Mouse (Mus musculus) A20 (cell line): ENCODE results near the gene Fbxo2.

Source experiments
- DNase-seq: peaks from one replicate; pipeline ENCODE4 v3.0.0-alpha.2; 2011; ENCODE audit warnings: low read depth, low spot score

The Fbxo2 gene

DNA sequence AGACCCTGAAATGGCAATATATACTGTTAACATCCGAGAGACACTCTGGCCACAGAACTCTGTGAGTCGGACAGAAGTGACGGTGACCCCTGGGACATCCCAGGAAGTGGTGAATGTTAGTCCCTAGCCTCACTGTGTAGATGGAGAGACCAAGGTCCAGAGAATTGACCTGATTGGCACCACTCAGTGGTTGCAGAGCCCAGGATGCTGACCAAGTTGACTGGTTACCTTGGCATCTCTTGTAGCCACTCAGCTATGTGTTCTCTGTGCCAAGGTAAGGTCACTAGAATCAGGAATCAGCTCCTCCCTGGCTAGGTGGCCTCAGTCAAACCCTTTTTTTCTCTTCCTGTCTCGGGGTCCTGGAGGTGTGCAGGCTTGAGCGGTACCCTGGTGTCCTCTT is 16.7 kb upstream of the Fbxo2 start:
- DNase-seq: no peak

DNA sequence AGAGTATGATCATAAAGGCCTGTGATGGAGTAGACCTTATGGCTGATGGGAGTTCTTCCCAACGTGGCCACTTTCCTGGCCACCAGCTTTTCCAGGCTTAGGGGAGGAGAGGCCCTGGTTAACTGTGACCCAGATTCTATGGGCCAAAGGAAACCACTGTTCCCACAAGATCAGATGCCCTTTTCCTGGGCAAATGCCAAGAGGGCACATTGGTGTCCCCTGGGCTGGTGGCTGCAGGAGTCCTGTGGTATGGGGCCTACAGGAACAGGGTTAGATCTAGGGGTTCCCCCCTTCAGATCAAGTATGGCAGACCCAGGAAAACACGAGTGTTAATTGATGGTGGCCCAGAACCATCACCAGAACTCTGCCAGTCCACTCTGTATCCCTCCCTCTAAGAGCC is 12.7 kb upstream of the Fbxo2 start:
- DNase-seq: no peak

DNA sequence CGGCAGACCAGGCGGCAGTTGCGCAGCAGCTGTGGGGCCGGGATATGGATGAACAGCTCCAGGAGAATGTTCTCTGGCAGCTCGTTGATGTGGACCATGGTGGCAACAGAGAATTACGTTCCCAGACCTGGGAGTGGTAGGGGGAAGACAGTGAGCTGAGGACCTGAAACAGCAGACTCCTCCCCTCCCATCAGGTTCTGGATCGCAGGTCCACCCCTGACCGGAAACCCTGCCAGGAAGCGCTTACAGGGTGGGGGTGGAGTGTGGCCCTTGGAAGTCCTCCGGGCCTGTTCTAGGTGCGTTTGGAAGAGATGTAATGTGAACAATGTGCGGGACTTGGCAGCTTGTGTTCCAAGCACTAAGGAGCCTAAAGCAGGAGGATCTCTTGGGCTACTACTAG is 10.9 kb upstream of the Fbxo2 start:
- no peak for DNase-seq

DNA sequence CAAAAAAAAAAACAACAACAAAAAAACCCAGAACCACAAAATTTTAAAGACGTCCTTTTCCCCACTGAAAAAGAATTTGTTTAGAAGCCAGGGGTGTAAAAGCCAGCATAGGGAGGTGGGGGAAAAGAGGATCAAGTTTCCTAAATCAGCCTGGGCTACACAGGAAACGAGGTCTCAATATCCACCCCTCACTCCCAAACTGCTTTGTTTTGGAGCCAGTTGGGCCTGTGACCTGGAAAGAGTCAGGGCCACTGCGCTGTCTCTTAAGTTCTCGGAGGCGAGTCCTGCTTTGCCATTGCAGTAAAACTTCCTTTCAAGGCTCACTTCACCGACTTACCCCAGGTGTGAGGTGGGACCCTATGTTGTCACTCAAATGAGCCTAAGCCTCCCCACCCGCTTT is 10.2 kb upstream of the Fbxo2 start:
- DNase-seq: no peak

DNA sequence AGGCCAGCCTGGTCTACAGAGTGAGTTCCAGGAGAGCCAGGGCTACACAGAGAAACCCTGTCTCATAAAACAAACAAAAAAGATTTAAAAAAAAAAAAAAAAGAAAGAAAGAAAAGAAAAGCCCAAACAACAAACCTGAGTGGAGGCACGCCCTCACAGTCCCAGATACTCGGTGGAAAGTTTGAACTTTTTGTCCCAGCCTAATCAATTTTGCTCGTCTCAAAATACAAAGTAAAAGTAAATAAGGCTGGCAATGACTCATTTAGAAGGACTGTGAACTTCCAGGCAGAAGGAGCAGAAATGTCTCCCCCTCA is 9.5 kb upstream of the Fbxo2 start:
- DNase-seq: no peak

DNA sequence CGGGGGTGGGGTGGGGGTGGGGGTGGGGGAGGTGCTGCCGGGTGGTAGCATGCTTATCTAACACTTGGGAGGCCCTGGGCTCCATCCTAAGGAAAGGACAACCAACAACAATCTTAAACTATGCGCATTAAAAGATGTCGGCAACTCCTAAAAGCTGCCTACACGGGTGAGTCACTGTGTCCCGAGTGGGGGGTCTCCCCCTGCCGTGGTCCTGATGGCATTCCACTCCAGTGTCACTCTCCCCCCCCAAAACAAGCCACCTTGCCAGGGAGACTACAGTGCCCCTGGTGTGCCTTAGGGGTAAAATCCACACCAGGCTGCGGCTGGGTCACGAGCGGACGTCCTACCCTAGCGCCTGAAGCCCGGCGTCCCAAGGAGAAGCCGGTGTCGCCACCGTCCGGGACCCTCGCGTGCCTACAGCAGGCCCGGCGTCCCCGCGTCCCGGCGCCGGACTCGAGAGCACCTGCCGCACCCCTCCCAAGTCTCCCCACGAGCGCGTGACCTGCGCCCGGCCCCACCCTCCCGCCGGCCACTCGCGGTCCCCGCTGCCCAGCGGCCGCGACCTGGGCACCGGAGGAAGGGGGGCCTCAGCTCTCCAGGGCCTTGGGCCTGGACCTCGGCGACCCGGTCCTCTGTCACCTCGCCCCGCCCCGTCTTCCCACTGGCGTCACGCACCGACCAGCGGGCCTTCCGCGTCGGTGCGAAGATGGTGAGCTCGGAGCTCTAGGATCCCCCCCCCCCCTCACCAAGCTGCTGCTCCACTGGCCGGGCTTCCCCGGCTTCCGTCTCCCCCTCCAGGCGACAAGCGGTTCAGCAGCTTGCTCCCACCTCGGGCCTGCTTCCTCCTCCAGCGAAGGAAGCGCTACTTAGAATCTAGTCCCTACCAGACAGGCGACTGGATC is 8.9 kb upstream of the Fbxo2 start, which contains the start of gene Fbxo6:
Gene Fbxo6 (minus strand): TSS at position 874 of the 902 bp plus-strand sequence.
- peak; percentile 93 for DNase-seq

DNA sequence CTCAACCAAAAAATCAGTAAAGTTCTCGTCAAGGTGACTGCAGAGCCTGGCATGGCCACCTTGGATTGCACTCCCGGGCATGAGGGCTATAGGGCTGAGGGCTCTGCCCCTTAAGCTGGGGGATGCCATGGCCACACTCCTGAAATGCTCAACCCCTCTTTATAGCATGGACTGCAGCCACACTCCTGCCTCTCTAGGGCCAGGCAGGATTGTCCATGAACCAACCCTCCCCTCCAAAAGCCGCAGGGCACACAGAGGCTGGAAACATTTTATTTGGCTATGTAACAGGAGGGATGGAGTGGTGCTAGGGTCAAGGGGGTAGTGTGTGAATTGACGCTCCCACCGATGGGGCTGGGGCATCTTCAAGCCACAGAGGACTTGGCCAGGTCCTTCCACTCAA is 7.9 kb upstream of the Fbxo2 start:
- DNase-seq: no peak

DNA sequence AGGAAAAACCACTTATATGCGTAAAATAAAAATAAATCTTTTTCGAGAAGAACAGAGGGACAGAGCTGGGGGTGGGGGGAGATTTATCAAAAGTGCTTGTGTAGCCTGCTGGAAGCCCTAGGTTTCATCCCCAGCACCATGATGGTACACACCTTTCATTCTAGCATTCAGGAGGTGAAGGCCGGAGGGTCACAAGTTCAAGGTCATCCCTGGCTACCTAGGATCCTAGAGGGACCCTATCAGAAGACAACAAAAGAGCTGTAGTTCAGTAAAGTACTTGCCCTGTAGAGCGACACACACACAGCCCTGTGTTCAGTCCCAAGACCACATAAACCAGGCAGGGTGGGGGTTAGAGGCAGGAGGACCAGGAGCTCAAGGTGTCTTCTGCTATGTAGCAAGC is 6.4 kb upstream of the Fbxo2 start:
- DNase-seq: no peak

DNA sequence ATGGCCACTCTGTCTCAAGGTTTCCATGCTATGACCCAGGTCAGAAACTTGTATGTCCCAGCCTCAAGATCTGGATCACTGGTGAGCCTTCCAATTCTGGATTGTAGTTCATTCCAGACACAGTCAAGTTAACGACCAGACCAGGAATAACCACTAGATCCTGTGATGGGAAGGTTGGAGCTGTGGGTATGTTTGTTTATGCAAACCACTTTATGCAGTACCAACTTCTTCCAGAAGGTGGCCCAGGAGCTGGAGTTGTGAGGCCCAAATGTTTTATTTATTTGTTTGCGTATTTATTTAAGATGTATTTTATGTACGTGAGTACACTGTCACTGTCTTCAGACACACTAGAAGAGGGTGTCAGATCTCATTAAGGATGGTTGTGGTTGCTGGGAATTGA is 5.4 kb upstream of the Fbxo2 start:
- peak; percentile 55 for DNase-seq

DNA sequence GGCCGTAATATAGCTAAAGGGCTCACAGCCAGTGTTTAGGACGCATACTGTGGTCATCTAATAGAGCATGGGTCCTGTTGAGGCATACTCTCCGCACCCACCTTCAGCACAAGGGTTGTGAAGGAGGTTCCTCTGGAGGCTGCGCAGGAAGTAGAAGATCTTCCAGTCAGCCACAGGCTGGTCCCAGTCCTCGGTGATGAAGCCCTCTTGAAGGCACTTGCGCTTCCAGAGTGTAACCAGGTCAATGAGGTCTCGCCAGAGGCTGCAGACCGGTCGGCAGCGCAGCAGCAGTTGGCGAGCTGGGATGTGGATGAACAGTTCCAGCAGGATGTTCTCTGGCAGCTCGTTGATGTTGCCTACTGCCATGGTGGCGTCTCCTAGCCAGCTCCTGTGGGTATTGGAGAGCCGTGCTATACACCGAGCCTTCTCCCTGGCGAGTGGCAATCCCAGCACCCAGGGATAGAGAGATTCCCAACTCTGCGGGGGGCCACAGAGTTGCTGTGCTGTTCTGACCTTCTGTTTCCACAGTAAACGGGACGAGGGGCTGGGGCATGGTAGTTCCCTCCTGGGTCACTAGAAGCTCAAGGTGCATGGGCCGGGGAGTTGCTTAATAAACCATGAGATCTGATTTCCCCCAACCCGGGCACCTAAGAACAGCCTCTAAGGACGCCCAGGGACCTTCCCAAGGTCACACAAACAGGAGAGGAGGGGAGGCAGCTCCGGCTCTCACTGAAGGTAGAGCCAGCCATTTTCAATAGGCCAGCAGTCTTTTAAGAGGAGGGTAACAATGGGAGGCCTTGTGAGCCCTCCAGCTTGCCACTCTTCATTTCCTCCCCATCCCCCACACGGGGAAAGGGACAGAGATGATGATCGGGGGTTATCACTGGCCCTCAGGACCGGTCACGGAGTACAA is 1.7 kb upstream of the Fbxo2 start:
- DNase-seq: peak; percentile 43

DNA sequence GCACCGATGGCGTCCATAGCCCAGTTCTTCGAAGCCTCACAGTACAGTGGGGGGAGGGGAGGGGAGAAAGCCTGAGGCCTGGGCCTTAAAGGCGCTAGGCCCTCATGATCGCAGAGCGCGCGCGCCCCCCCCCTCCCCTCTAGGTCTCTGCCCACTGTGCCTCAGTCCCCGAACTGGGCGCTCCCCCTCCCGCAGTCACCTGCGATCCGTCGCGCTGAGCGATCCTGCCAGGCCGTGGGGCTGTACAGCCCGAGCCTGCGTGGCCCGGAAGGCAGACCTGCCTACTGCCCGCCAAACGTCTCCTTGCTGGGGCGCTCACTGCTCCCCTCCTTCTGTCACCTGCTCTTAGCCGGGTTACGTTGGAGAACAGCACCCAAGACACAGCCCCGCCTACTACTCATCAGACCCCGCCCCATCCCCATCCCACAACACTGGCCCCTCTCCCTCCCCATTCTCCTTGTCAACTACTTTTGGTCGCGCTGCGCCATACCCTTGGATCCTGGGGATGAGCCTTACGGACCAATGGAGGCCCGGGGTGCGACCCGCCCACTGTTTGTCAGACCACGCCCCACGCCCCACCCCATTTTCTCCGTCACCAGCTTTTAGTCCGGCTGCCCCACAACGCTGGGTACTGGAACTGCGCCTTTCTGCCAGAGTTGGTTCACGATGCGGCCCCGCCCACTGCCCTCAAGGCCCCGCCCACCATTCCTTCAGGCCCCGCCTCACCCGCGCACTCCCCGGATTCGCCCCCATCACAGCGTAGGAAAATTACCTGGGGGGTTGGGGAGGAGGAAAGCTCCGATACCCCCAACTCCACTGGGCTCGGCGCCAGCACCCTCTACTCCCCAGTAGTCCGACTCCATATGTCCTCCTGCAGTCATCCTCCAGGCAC is 631 bp upstream of the Fbxo2 start:
- peak; percentile 97 for DNase-seq

DNA sequence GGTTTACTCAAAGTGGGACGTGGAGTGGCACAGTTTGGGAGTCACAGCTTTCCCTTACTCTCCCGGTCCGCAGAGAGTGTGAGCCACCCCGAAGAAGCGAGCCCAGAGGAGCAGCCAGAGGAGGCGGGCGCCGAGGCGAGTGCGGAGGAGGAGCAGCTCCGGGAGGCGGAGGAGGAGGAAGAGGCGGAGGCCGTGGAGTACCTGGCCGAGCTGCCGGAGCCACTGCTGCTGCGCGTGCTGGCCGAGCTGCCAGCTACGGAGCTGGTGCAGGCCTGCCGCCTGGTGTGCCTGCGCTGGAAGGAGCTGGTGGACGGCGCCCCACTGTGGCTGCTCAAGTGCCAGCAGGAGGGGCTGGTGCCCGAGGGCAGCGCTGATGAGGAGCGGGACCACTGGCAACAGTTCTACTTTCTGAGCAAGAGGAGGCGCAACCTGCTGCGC is 3.6 kb downstream of the Fbxo2 start:
- peak; percentile 87 for DNase-seq

DNA sequence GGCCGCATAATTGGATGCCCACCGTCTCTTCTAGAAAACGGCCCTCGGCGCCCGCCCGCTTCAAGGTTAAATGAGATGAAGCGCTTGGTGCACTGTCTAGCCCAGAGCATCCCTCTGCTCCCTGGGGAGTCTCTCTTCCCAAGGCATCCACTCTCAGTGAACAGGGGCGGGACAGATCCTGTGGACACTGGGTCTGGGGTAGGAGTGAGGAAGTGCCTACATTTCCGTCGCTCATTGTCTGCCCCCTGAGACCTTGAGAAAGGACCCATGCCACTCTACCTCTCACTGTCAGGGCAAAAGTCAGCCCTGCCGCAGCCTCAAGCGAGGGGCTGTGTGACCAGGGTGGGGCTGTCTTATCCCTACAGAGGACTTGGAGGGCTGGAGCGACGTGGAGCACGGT is 4.0 kb downstream of the Fbxo2 start:
- DNase-seq: no peak

DNA sequence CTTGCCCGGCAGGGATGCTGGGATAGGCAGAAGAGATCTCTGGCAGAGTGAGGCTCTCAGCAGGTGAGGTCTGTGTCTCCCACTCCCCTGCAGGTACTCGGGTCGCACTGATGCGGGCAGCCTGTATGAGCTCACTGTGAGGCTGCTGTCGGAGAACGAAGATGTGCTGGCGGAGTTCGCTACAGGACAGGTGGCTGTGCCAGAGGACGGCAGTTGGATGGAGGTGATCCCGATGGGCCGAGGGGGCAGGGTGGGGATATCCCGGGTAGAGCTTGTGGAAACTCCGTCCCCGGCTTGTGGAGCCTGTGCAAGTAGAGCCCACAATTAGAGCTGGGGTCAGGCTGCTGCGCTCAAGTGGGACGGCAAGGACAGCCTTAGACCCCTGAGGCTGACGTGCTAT is 5.1 kb downstream of the Fbxo2 start:
- DNase-seq: no peak

DNA sequence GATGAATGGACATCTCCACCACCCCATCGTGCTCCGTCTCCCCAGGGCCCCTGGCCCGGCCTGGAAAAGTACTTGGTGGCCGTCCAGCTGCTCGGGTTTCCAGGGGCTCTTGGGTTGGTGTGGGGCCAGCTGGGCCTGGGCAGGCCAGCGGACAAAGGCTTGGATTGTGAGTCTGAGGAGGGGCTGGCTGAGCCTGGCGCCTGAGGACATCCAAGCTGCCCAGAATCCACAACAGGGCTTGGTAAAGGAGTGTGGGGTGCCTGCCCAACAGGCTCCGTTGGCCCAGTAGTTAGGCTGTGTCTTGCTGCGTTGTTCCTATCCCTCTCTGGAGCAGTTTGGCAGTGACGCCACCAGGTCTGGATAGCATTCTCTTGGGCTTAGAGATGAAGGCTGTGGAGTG is 6.0 kb downstream of the Fbxo2 start:
- no peak for DNase-seq

DNA sequence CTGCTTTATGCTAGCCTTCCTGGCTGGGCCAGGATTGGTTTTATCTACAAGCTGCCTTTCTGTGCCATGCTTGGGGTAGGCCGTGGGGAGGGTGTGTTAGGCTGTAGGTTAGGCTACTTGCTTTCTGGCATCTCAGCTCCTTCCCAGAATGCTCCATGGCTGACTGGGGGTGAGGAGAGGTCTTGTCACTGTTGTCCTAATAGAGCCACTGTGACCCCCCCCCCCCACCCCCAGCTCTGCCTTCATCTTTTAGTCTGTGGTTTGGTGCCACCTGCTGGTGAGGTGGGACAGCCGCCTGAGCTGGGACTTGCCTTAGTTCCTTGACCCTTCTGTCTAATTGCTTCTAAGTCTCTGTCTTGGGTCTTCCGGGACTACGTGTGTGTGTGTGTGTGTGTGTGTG is 6.6 kb downstream of the Fbxo2 start:
- peak; percentile 74 for DNase-seq

DNA sequence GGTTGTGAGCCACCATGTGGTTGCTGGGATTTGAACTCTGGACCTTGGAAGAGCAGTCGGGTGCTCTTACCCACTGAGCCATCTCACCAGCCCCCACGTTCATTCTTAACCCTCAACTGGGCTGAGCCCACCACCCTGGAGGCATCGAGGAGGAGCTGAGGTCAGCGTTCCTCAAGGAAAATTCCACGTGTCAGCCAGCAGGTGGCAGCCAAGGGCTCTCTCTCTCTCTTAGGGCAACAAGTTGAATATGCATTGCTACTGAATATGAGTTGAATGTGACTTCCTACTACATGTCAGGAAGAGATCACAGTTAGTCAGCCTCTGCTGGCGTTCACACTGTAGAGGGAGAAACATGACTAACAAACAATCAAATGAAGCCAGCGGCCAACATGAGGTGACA is 7.9 kb downstream of the Fbxo2 start:
- DNase-seq: peak; percentile 69

DNA sequence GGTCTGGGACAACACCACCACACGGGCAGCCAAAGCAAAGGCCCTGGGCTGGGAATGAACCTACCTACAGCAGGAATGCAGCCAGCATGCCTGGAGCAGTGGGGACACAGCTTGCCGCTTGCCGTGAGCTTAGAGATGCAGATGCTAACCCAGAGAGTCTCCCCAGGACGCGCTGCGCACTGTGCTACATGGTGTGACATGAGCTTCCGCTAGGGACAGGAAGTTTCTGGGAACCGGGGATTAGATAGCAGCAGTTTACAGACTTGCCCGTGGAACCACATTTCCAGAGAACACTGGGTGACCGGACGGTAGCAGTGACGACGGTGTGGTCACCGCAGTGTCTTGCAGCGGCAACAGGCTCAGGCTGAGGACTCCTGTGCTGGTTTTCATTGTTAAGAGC is 9.2 kb downstream of the Fbxo2 start:
- DNase-seq: no peak

DNA sequence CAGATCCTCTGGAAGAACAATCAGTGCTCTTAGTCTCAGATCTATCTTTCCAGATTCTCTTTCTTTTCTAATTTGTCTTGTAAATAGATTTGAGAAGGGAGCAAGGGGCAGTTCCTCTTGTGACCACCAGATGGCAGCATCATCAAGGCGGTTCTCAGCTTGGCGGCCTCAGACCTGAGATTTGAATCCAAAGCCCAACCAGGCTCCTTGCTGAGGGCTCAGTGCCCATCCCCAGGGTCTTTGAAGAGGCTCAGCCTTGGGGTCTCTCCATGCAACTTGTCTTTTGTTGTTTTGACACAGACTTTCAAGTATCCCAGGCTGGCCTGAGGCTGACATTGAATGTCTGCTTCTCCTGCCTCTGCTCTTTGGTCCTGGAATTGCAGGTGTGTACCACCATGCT is 10.4 kb downstream of the Fbxo2 start:
- DNase-seq: peak; percentile 54

DNA sequence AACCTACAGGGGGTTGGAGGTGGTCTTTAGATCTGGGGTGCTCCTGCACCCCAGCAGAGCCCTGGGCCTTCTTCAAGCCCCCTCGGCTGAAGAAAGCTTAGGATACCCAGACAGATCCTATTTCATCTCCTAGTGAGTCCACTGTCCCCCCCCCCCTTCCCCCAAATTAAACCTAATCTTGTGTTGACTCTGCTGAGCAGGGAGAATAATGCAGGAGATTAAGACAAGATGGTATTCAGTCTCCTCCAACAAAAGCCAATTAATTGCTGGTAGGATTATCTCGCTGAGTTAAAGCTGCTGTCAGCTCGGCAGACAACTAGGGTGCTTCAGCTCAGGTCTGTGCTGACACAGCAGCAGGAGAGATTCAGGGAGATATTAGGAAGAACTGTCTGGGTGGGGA is 10.8 kb downstream of the Fbxo2 start:
- no peak for DNase-seq

DNA sequence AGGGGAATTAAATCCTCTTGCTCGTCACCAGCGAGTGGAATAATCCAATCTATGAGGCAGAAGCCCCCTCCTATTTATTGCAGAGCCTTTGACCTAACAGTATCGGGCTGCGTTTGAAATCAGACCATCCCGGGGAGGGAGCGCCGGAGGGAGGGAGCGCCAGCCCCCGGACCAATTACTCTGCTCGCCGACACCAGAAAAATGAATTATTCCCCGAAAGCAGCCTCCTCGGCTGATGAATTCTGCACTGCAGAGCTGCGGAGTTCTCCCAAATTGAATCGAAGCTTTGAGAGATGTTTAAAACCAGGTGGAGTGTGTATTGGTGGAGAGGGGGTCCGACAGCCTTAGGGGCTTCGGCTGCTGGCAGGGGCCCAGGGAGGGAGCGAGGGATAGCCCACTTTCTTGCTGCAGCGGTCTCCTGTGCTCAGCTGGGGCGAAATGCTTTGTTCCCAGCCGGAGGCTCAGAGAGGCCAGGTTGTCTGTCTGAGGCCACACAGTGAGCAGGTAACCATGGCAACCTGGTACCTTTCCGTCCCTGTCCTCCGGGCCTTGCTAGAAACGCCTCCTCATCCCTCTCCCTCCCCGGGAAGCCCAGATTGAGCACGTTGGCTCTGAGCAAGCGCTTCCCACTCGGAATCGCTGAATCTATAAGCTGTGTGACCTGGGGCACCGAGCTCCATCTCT is 13.5 kb downstream of the Fbxo2 start:
- DNase-seq: no peak
